Mouse (Mus musculus) liver, postnatal 0 days (tissue): ENCODE data around the gene 4931406P16Rik. TPM values are rescaled to one million over a fixed set of nuclear protein-coding genes. Genes with fewer than 3 reads are reported as not detected.

Experiments used
- ATAC-seq: fragments of 200-750 bp; cut with Nextera tagmentation; 2 replicates; pipeline ENCODE4 v1.8.0; 2017; ENCODE audit warnings: mild to moderate bottlenecking, moderate library complexity
- DNase-seq: peaks from one replicate; pipeline ENCODE4 v3.0.0-alpha.2; 2016
- H3K27ac ChIP-seq: fragments of 300-500 bp; sonication (generic); 2 replicates; pipeline ENCODE4 v1.5.1; 2014; ENCODE audit warnings: antibody characterized with exemption, moderate library complexity, mild to moderate bottlenecking, low read depth
- H3K27me3 ChIP-seq: fragments of 300-500 bp; sonication (generic); 2 replicates; pipeline ENCODE4 v1.6.1; 2014; ENCODE audit warnings: low read length, control low read depth, mixed read lengths; ENCODE audit not compliant: insufficient read depth
- H3K36me3 ChIP-seq: fragments of 300-500 bp; sonication (generic); replicated peaks from 2 replicates; pipeline ENCODE4 v1.6.1; 2014; ENCODE audit warnings: mild to moderate bottlenecking, control low read depth, low read length, moderate library complexity, mixed read lengths; ENCODE audit not compliant: insufficient read depth
- H3K4me1 ChIP-seq: fragments of 300-500 bp; sonication (generic); 2 replicates; pipeline ENCODE4 v1.6.1; 2014; ENCODE audit warnings: antibody characterized with exemption, mild to moderate bottlenecking, control low read depth; ENCODE audit not compliant: insufficient read depth
- H3K4me2 ChIP-seq: fragments of 300-500 bp; sonication (generic); 2 replicates; pipeline ENCODE4 v1.6.1; 2014; ENCODE audit warnings: low read depth, mild to moderate bottlenecking, low read length, moderate library complexity, mixed read lengths
- H3K4me3 ChIP-seq: fragments of 300-500 bp; sonication (generic); 2 replicates; pipeline ENCODE4 v1.5.1; 2014; ENCODE audit warnings: low read depth, low read length
- H3K9ac ChIP-seq: fragments of 300-500 bp; sonication (generic); replicated peaks from 2 replicates; pipeline ENCODE4 v1.6.1; 2014; ENCODE audit warnings: mild to moderate bottlenecking, moderate library complexity
- H3K9me3 ChIP-seq: fragments of 300-500 bp; sonication (generic); 2 replicates; pipeline ENCODE4 v1.6.1; 2016; ENCODE audit warnings: mild to moderate bottlenecking, control low read depth, low read length, mixed read lengths
- CTCF ChIP-seq: sonication (generic); IDR thresholded peaks from 2 replicates; pipeline ENCODE4 v1.5.1; 2016; ENCODE audit warnings: antibody characterized with exemption, low read depth
- EP300 ChIP-seq: IDR thresholded peaks from 2 replicates; pipeline ENCODE4 v1.6.1; 2016; ENCODE audit warnings: antibody characterized with exemption, low read depth, mild to moderate bottlenecking
- WGBS: fragments of 180-500 bp; shearing (Covaris S2); extraction: QIAGEN DNeasy Blood & Tissue Kit; methylation state at CpG from one replicate; pipeline ENCODE4 v1.1.7; 2014; ENCODE audit not compliant: insufficient replicate concordance; 5-methylcytosine and 5-hydroxymethylcytosine counted together
- polyA plus RNA-seq: library from polyadenylated mRNA; unstranded; fragments of >200 nt; fragmentation: Nextera tagmentation; extraction: Ambion mirVana; gene quantifications from 2 replicates; pipeline ENCODE4 v1.2.1, GENCODE M21; 2015

The 4931406P16Rik gene
- polyA plus RNA-seq, 1 experiment from 2014 or later: 9.3 TPM

DNA sequence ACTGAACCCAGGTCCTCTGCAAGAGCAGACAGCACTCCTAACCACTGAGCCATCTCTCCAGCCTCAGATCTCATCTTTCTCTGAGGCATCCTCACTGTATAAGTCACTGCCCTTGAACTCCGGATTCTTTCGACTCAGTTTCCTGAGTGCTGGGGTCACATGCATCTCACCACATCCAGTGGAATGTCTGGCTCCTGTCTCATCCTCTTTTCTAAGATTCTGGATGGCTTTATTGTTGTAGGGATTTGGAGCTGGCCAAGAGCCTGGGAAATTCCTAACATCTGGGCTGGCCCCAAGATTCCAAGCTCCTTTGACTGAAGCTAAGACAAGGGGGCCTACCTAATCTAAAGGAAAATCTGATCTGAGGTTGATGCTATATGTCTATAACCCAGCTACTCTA lies 5.8 kb upstream of the 4931406P16Rik start:
- ATAC-seq (no peak), DNase-seq (no peak)
- Histone ChIP-seq H3K36me3 (no peaks in the 10 kb centered on the region), H3K27ac (no peak overlapping the region), H3K4me1 (no peaks in the 10 kb centered on the region), H3K4me3 (no peak overlapping the region), H3K9ac (no peak overlapping the region), H3K9me3 (no peaks in the 10 kb centered on the region), H3K27me3 (no peaks in the 10 kb centered on the region), H3K4me2 (no peak overlapping the region)
- 84% methylated on average over 2 of the region's 2 CpGs for WGBS
- TF ChIP-seq CTCF: no peak
- TF ChIP-seq EP300: no peak

DNA sequence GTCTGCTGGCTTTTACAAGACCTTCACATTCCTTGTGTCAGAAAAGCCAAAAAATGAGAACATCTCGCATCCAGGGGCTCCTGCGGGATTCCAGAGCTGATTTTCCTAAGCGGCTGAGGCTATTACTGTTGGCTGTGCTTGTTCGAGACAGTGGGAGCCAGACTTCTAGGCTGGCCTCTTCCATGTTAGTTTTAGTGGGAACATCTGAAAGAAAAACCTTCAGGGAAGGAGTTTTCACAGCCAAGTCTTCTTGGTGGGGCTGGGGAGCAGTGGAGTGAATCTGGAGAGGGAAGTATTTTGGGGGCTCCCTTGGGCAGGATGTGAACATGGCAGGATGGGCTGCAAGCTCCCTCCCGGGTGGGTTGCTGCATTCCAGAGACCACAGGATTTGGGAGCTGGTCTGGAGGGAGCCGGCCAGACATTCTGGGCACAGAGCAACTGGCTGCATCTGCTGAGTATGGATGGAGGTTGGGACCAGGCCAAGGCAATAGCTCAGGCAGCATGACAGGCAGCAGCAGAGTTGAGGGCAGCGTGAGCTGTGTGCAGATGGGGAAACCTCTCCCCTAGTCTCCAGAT lies 4.6 kb upstream of the 4931406P16Rik start:
- Histone ChIP-seq H3K4me1 (peaks cover 4% of the 10 kb centered on the region; the same call in 1 of the 2 replicates), H3K9ac (no peak overlapping the region), H3K27me3 (no peaks in the 10 kb centered on the region), H3K27ac (peak overlapping the region; percentile 29; the same call in 1 of the 2 replicates), H3K4me2 (no peak overlapping the region), H3K9me3 (no peaks in the 10 kb centered on the region), H3K36me3 (no peaks in the 10 kb centered on the region), H3K4me3 (no peak overlapping the region)
- TF ChIP-seq EP300: no peak
- no peak for TF ChIP-seq CTCF
- DNase-seq (no peak), ATAC-seq (no peak)
- 60% methylated on average over 7 of the region's 7 CpGs for WGBS

DNA sequence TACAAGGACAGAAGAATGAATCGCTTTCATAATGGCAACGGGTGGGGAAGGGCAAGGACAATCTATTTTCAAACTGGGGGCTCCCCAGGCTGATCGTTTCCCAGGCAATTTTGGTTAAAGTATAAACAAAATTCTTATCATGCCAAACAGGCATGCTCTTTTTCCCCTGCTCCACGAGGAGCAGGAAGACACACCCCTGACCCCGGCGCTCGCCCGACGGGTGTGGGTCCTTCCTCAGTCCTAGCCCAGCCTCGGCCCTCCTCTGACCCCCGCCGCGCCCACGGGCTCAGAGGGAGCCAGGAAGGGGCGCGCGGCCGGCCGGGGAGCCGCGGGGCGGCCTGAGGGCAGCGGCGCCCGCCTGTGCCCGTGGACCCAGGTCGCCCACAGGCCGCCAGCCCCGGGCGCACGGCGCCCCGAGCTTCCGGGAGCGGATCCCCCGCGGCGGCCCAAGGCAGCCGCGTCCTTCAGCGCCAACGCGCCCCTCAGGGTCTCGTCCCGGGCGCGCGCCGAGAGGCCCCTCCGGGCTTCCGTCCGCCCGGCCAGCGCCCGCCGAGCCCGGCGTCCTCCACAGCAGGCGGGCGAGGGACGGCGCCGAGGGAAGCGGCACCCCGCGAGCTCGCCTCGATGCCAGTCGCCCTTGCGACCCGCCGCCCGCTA lies 437 bp downstream of the 4931406P16Rik start:
- under 1% methylated on average over 41 of the region's 73 CpGs for WGBS
- peak; percentile 87 for ATAC-seq
- H3K4me3 ChIP-seq: peak overlapping the region; percentile 91
- DNase-seq: peak; percentile 79
- H3K27ac ChIP-seq: peak overlapping the region; percentile 94
- H3K36me3 ChIP-seq: no peaks in the 10 kb centered on the region
- H3K27me3 ChIP-seq: no peaks in the 10 kb centered on the region
- TF ChIP-seq EP300 (peak; percentile 69), CTCF (no peak)
- H3K9ac ChIP-seq: peak overlapping the region; percentile 92
- H3K9me3 ChIP-seq: no peaks in the 10 kb centered on the region
- peak overlapping the region; percentile 81 for H3K4me2 ChIP-seq
- peaks cover 9% of the 10 kb centered on the region; the same call in 1 of the 2 replicates for H3K4me1 ChIP-seq

DNA sequence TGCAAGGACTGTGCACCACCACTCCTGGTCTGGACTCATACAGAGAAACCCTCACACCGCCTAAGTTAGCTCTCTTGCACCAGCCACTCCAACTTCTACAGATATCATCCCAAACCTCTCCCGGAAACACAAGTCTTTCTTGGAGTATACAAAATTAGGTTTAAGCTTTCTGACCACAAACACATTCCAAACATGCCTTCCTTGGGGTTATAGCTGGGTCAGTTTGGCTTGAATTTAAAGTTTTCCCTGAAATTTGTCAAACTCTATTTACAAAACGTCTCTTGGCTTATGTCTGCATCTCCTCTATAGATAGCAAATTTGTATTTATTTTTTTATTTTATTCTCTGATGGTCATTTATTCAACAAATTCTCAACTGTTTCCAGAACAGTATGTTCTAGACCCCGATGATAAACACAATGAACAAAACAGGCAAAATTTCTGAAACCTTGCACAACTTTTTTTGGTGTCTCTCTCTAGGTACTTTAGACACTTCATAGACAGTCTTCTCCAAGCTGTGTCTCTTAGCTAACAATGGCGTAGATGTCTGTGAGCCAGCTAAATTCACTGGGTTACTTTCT lies 4.1 kb downstream of the 4931406P16Rik start:
- no peak for ATAC-seq
- no peak for DNase-seq
- TF ChIP-seq EP300: no peak
- TF ChIP-seq CTCF: no peak
- no peaks in the 10 kb centered on the region for H3K36me3 ChIP-seq
- H3K4me1 ChIP-seq: peaks cover 9% of the 10 kb centered on the region; the same call in 1 of the 2 replicates
- no peak overlapping the region for H3K4me2 ChIP-seq
- no peak overlapping the region for H3K27ac ChIP-seq
- no peak overlapping the region for H3K4me3 ChIP-seq
- 78% methylated on average over 5 of the region's 5 CpGs for WGBS
- no peak overlapping the region for H3K9ac ChIP-seq
- no peaks in the 10 kb centered on the region for H3K9me3 ChIP-seq
- no peaks in the 10 kb centered on the region for H3K27me3 ChIP-seq

DNA sequence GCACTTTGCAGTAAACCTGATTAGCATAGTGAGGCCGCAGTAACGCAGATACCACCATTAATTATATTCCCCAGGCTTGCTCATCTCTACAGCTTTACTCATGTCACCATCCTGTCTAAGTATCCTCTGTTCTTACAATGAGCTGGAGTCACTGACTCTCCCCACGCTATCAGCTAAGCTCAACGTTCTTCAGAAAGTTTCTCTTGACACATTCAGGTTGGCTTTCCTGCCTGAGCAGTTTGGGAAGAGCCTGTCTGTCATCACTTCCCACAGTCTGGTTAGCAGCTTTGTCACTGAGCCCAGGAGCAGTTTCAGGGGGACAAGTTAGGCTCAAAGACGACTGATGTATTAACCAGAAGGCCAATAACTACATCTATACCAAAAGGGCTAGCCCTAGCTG lies 4.8 kb downstream of the 4931406P16Rik start:
- DNase-seq: no peak
- H3K9me3 ChIP-seq: no peaks in the 10 kb centered on the region
- no peaks in the 10 kb centered on the region for H3K27me3 ChIP-seq
- no peaks in the 10 kb centered on the region for H3K36me3 ChIP-seq
- H3K27ac ChIP-seq: no peak overlapping the region
- WGBS: 62% methylated on average over 5 of the region's 5 CpGs
- no peak overlapping the region for H3K9ac ChIP-seq
- H3K4me3 ChIP-seq: no peak overlapping the region
- peaks cover 9% of the 10 kb centered on the region; the same call in 1 of the 2 replicates for H3K4me1 ChIP-seq
- ATAC-seq: no peak
- TF ChIP-seq CTCF (no peak), EP300 (no peak)
- H3K4me2 ChIP-seq: no peak overlapping the region

DNA sequence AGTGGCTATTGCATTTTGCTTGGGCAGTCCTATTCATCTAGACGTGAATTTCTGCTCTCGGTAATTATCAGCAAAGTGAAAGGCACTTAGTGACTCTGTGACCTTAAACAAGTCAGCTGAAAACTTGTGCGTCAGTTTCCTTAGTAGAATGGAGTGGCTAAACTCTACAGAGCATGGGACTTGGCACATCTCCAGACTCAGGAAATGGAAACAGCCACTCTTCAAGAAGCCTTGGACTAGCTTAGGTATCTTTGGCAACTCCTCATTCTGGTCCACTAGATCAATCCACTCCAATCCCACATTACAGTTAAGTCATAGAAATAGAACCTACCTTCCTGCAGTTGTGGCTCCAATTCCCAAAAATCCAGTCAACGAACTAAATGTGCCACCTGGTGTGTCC lies 7.9 kb downstream of the 4931406P16Rik start:
- Histone ChIP-seq H3K4me3 (no peak overlapping the region), H3K4me1 (peaks cover 3% of the 10 kb centered on the region; the same call in 1 of the 2 replicates), H3K27me3 (no peaks in the 10 kb centered on the region), H3K36me3 (0 out of 2 replicates have a peak, but pooled peaks cover 2% of the 10 kb centered on the region), H3K9ac (no peak overlapping the region), H3K27ac (peak overlapping the region; percentile 49; the same call in 1 of the 2 replicates), H3K4me2 (no peak overlapping the region), H3K9me3 (no peaks in the 10 kb centered on the region)
- WGBS: 66% methylated on average over 4 of the region's 4 CpGs
- no peak for ATAC-seq
- no peak for DNase-seq
- no peak for TF ChIP-seq EP300
